ENCODE assay signal across 9 mouse cellular contexts in the genomic region with DNA sequence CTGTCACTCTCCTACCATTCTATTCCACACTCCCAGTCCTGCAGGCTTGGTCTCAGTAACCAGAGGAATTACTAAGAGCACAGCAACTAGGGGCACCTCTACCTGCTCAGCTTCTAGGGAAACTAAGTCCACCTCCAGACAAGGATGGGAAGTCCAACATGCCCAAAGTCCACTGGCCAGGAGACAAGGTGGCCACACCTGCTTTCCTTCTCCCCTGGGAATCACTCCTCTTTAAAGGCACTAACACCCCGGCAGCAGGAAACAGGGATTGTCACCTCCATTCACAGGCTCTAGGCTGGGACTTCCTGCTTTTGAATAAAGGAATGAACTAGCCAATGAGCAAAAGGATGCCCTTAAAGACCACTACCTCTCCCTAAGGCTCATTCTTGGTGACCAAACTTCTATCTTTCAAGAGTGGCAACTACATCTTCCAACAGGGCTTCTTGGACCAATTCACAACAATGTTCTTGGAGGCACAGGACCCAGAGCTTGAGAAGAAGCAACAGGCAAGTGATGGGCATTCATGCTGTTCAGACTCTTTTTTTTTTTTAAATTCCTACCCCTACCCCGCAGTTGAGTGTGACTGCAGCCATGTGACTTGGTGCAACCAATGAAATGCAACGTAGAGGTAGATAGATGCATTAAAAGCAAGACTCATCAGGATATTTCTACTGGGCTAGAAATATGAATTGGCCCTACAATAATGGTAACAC. TPM values are rescaled to one million over a fixed set of nuclear protein-coding genes. Genes with fewer than 3 reads are reported as not detected.
A peak's percentile ranks its signal among the peaks of the same experiment; 100 is the strongest.
DNase-seq lines count a peak whose midpoint lies in the region; ATAC-seq and TF ChIP-seq lines count a peak whose summit lies in the region.
"Had no signal": no experiment of that assay in that cellular context is flagged by ENCODE, and none has a peak within 500 bp of the region (broad histone marks: within the 10 kb centered on the region; RNA-seq: fewer than 3 reads in every experiment).

No protein-coding gene starts in this region.

- H3K36me3 ChIP-seq in hindbrain, embryonic 12.5 days, result no peaks in the 10 kb centered on the region
- H3K36me3 ChIP-seq in hindbrain, embryonic 14.5 days (replicated peaks; ENCODE audit: control insufficient read depth, insufficient read depth), result no peaks in the 10 kb centered on the region
- no peaks in the 10 kb centered on the region for H3K36me3 ChIP-seq in midbrain, embryonic 16.5 days (ENCODE audit: control insufficient read depth, insufficient read depth, low read length)
- H3K36me3 ChIP-seq in midbrain, embryonic 10.5 days, result no peaks in the 10 kb centered on the region
- H3K36me3 ChIP-seq in forebrain, embryonic 15.5 days, result no peaks in the 10 kb centered on the region
- no peaks in the 10 kb centered on the region for H3K36me3 ChIP-seq in myocyte (ENCODE audit: control insufficient read depth, insufficient read depth)
- H3K36me3 ChIP-seq: limb, embryonic 12.5 days had no signal

- TF ChIP-seq POLR2A in myocyte (IDR thresholded peaks at IDR 0.05; ENCODE audit: insufficient read length, low read depth), result no peak

- peaks cover 58% of the 10 kb centered on the region for H3K4me1 ChIP-seq in hindbrain, embryonic 12.5 days
- H3K4me1 ChIP-seq in hindbrain, embryonic 14.5 days (replicated peaks; ENCODE audit: control insufficient read depth, insufficient read depth, low read length), result peaks cover 36% of the 10 kb centered on the region
- H3K4me1 ChIP-seq in midbrain, embryonic 16.5 days (ENCODE audit: control insufficient read depth, insufficient read depth, low read length), result peaks cover 39% of the 10 kb centered on the region
- peaks cover 75% of the 10 kb centered on the region for H3K4me1 ChIP-seq in midbrain, embryonic 10.5 days
- peaks cover 56% of the 10 kb centered on the region for H3K4me1 ChIP-seq in forebrain, embryonic 15.5 days

- H3K9ac ChIP-seq in hindbrain, embryonic 12.5 days, result no peak overlapping the region
- H3K9ac ChIP-seq in hindbrain, embryonic 14.5 days, result no peak overlapping the region
- no peak overlapping the region for H3K9ac ChIP-seq in midbrain, embryonic 16.5 days (ENCODE audit: low read depth, low read length)
- no peak overlapping the region for H3K9ac ChIP-seq in forebrain, embryonic 15.5 days (replicated peaks)
- H3K9ac ChIP-seq: limb, embryonic 12.5 days had no signal

- no peak overlapping the region for H3K27ac ChIP-seq in hindbrain, embryonic 12.5 days
- H3K27ac ChIP-seq in hindbrain, embryonic 14.5 days, result no peak overlapping the region
- H3K27ac ChIP-seq in midbrain, embryonic 16.5 days (ENCODE audit: low read length), result no peak overlapping the region
- no peak overlapping the region for H3K27ac ChIP-seq in midbrain, embryonic 10.5 days (replicated peaks)
- no peak overlapping the region for H3K27ac ChIP-seq in forebrain, embryonic 15.5 days (replicated peaks)
- H3K27ac ChIP-seq: limb, embryonic 12.5 days had no signal

- H3K9me3 ChIP-seq in hindbrain, embryonic 12.5 days (replicated peaks), result no peaks in the 10 kb centered on the region
- no peaks in the 10 kb centered on the region for H3K9me3 ChIP-seq in hindbrain, embryonic 14.5 days (ENCODE audit: control insufficient read depth, low read length)
- no peaks in the 10 kb centered on the region for H3K9me3 ChIP-seq in midbrain, embryonic 16.5 days (replicated peaks; ENCODE audit: control insufficient read depth, low read length, poor library complexity, severe bottlenecking)
- H3K9me3 ChIP-seq in midbrain, embryonic 10.5 days (replicated peaks), result no peaks in the 10 kb centered on the region
- no peaks in the 10 kb centered on the region for H3K9me3 ChIP-seq in forebrain, embryonic 15.5 days
- H3K9me3 ChIP-seq: limb, embryonic 12.5 days had no signal

- peaks cover 63% of the 10 kb centered on the region for H3K79me2 ChIP-seq in myocyte (ENCODE audit: control insufficient read depth, insufficient read depth)

- H3K4me3 ChIP-seq in hindbrain, embryonic 12.5 days, result no peak overlapping the region
- H3K4me3 ChIP-seq in hindbrain, embryonic 14.5 days (replicated peaks; ENCODE audit: low read length), result no peak overlapping the region
- no peak overlapping the region for H3K4me3 ChIP-seq in midbrain, embryonic 16.5 days (ENCODE audit: low read depth, low read length)
- H3K4me3 ChIP-seq in midbrain, embryonic 10.5 days, result no peak overlapping the region
- no peak overlapping the region for H3K4me3 ChIP-seq in forebrain, embryonic 15.5 days
- H3K4me3 ChIP-seq in myocyte, result peak overlapping the region; percentile 94
- H3K4me3 ChIP-seq: limb, embryonic 12.5 days had no signal

- DNase-seq in hindbrain, embryonic 14.5 days (ENCODE audit: low spot score), result no peak
- no peak for DNase-seq in midbrain, embryonic 10.5 days (ENCODE audit: low spot score)
- no peak for DNase-seq in Muller cell, postnatal 12 days (ENCODE audit: inconsistent ontology term)
- DNase-seq: right cerebral cortex, postnatal 25 days had no signal

- no peak overlapping the region for H3ac ChIP-seq in myocyte (ENCODE audit: control insufficient read depth, insufficient read length)

- ATAC-seq in hindbrain, embryonic 12.5 days (ENCODE audit: low FRiP score), result no peak
- ATAC-seq in hindbrain, embryonic 14.5 days (ENCODE audit: low FRiP score), result no peak
- no peak for ATAC-seq in midbrain, embryonic 16.5 days
- no peak for ATAC-seq in forebrain, embryonic 15.5 days (replicated peaks)

- no peaks in the 10 kb centered on the region for H3K27me3 ChIP-seq in hindbrain, embryonic 12.5 days
- H3K27me3 ChIP-seq in hindbrain, embryonic 14.5 days (ENCODE audit: control insufficient read depth, insufficient read depth, low read length), result no peaks in the 10 kb centered on the region
- no peaks in the 10 kb centered on the region for H3K27me3 ChIP-seq in midbrain, embryonic 16.5 days (ENCODE audit: control insufficient read depth, insufficient read depth, low read depth, low read length)
- H3K27me3 ChIP-seq in midbrain, embryonic 10.5 days (ENCODE audit: low read depth, poor library complexity, severe bottlenecking), result peaks cover 9% of the 10 kb centered on the region
- H3K27me3 ChIP-seq in forebrain, embryonic 15.5 days, result peaks cover 3% of the 10 kb centered on the region; the same call in 1 of the 2 replicates
- H3K27me3 ChIP-seq in myocyte (ENCODE audit: control insufficient read depth, insufficient read depth, insufficient read length), result no peaks in the 10 kb centered on the region
- H3K27me3 ChIP-seq: limb, embryonic 12.5 days had no signal

- WGBS in hindbrain, embryonic 12.5 days, result 73% methylated on average over 3 of the region's 3 CpGs
- 71% methylated on average over 3 of the region's 3 CpGs for WGBS in hindbrain, embryonic 14.5 days
- WGBS in midbrain, embryonic 16.5 days, result 84% methylated on average over 3 of the region's 3 CpGs
- 80% methylated on average over 3 of the region's 3 CpGs for WGBS in midbrain, embryonic 10.5 days
- 72% methylated on average over 3 of the region's 3 CpGs for WGBS in forebrain, embryonic 15.5 days

- H3K4me2 ChIP-seq in hindbrain, embryonic 12.5 days (replicated peaks), result peak overlapping the region; percentile 90; the same call in 1 of the 2 replicates
- H3K4me2 ChIP-seq in hindbrain, embryonic 14.5 days (replicated peaks), result no peak overlapping the region
- peak overlapping the region; percentile 6; the same call in 1 of the 2 replicates for H3K4me2 ChIP-seq in midbrain, embryonic 16.5 days (ENCODE audit: low read length)
- H3K4me2 ChIP-seq in forebrain, embryonic 15.5 days (replicated peaks), result peak overlapping the region; percentile 2; the same call in 1 of the 2 replicates
- H3K4me2 ChIP-seq in myocyte (ENCODE audit: low read depth), result peak overlapping the region; percentile 84

TF ChIP-seq in myocyte, 11 proteins besides CTCF, POLR2A, EP300 and RAD21:
- TF ChIP-seq USF1 (IDR thresholded peaks at IDR 0.05; ENCODE audit: low read depth) (peak; percentile 16), TCF12 (IDR thresholded peaks at IDR 0.05; ENCODE audit: insufficient read depth, poor library complexity, severe bottlenecking) (no peak), MYOD1 (IDR thresholded peaks at IDR 0.05; ENCODE audit: control insufficient read depth in 1 of 3, insufficient read length in 2 of 3, low read depth in 2 of 3) (no peak), TCF3 (IDR thresholded peaks at IDR 0.05; ENCODE audit: insufficient read length, low read depth) (no peak), MYOG (IDR thresholded peaks at IDR 0.05; ENCODE audit: control insufficient read depth in 1 of 3, insufficient read depth in 1 of 3, insufficient read length in 2 of 3, low read depth in 2 of 3) (no peak), CEBPB (IDR thresholded peaks at IDR 0.05; ENCODE audit: insufficient read depth, poor library complexity, severe bottlenecking) (no peak), POLR2AphosphoS2 (IDR thresholded peaks at IDR 0.05; ENCODE audit: insufficient read length, low read depth) (no peak), REST (IDR thresholded peaks at IDR 0.05; ENCODE audit: insufficient read depth, insufficient read length) (no peak)

RNA-seq across cellular contexts. Expression of gene Tspan14, which starts 3.0 kb away (rescaled TPM):
- 84.3 and 95.0 TPM in 2 replicates for polyA plus RNA-seq in hindbrain, embryonic 12.5 days (2016; fragmentation: Nextera tagmentation; extraction: Ambion mirVana)
- 65.6 and 70.1 TPM in 2 replicates for polyA plus RNA-seq in hindbrain, embryonic 14.5 days (2014; fragmentation: Nextera tagmentation; extraction: Ambion mirVana)
- 61.7 and 66.1 TPM in 2 replicates for polyA plus RNA-seq in midbrain, embryonic 16.5 days (2015; fragmentation: Nextera tagmentation; extraction: Ambion mirVana)
- polyA plus RNA-seq in midbrain, embryonic 10.5 days (2016; fragmentation: Nextera tagmentation; extraction: Ambion mirVana), result 90.6 and 101 TPM in 2 replicates
- polyA plus RNA-seq in forebrain, embryonic 15.5 days (2015; fragmentation: Nextera tagmentation; extraction: Ambion mirVana), result 97.5 and 98.3 TPM in 2 replicates
- 90.6 TPM for polyA plus RNA-seq in myocyte (2012; fragmentation: generic; extraction: Trizol)

RNA-seq across cellular contexts. Expression of gene Fam213a, which starts 49.9 kb away (rescaled TPM):
- 62.5 and 65.1 TPM in 2 replicates for polyA plus RNA-seq in hindbrain, embryonic 12.5 days (2016; fragmentation: Nextera tagmentation; extraction: Ambion mirVana)
- 86.6 and 94.3 TPM in 2 replicates for polyA plus RNA-seq in hindbrain, embryonic 14.5 days (2014; fragmentation: Nextera tagmentation; extraction: Ambion mirVana)
- polyA plus RNA-seq in midbrain, embryonic 16.5 days (2015; fragmentation: Nextera tagmentation; extraction: Ambion mirVana), result 105 and 111 TPM in 2 replicates
- 45.4 and 46.5 TPM in 2 replicates for polyA plus RNA-seq in midbrain, embryonic 10.5 days (2016; fragmentation: Nextera tagmentation; extraction: Ambion mirVana)
- polyA plus RNA-seq in forebrain, embryonic 15.5 days (2015; fragmentation: Nextera tagmentation; extraction: Ambion mirVana), result 75.1 and 76.2 TPM in 2 replicates
- polyA plus RNA-seq in myocyte (2012; fragmentation: generic; extraction: Trizol), result 1.8 TPM

Comparison
In these comparisons a context has a peak if more than half of its experiments do, and no peak if none do; other contexts are left out.
1. RNA of gene Fam213a, which starts 49.9 kb away (polyA plus RNA-seq): 105 to 111 TPM in midbrain, embryonic 16.5 days, 86.6 to 94.3 TPM in hindbrain, embryonic 14.5 days, 75.1 to 76.2 TPM in forebrain, embryonic 15.5 days, 62.5 to 65.1 TPM in hindbrain, embryonic 12.5 days and 45.4 to 46.5 TPM in midbrain, embryonic 10.5 days; 1.8 TPM in myocyte (single experiment); every median in the first group is over 10 times any median in the second.